Mouse (Mus musculus) activated CD4-positive, CD25-positive, alpha-beta regulatory T cell, adult 4 months (primary cell): ENCODE measurements around the gene Slco2b1. TPM values are rescaled to one million over a fixed set of nuclear protein-coding genes. Genes with fewer than 3 reads are reported as not detected.
"Not testable (repeated sequence)": the region's sequence is repeated elsewhere in the genome, so short reads cannot be mapped to it uniquely, and the experiment has no call there.

ENCODE experiments used
- ATAC-seq: one replicate; pipeline ENCODE4 v1.8.0; 2017
- polyA plus RNA-seq, 2 experiments: library from polyadenylated mRNA; unstranded; fragments of 100-300 nt; shearing (Covaris generic); gene quantifications; one replicate each; pipeline ENCODE4 v1.2.1; 2017

The Slco2b1 gene
- polyA plus RNA-seq: not detected

DNA sequence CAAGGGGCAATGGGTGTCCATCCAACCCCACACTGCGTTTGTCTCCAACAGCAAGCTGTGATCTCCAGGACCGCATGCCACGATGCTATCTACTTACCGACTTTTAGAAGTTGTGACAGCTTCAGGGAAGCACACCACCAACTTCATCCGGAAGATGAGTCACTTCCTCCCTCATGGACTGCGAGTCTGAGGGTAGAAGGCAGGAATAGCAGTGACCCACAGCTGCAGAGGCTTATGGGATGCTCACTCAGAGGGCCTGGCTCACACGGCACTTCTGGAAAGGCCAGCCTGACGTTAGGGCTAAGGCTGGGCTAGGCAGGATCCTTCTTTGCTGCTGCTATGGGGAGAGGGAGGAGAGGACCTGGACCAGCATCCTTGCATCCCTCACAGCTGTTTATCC, at the start of gene Slco2b1:
Gene Slco2b1, minus strand, starts transcription at position 175 of the 400 bp plus-strand sequence.
- no peak for ATAC-seq

DNA sequence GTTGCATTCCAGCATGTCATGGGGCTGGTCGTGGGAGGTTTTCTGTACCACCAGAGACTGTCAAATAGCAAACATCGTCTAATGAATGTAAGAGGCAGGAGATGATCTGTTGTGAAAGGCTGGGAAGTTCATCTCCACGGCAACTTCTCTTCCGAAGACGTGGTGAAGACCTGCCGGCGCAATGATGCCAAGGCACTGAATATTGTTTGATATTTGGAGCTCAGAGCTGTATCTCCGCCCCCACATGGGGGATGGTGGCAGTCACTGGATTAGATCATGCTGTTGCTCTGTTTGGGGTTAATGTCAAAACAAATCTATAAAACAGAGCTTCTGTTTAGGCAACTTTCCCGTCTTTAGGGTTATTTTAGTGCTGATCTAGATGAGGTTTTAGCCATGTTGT, 28.1 kb upstream of the Slco2b1 start:
- ATAC-seq: no peak

DNA sequence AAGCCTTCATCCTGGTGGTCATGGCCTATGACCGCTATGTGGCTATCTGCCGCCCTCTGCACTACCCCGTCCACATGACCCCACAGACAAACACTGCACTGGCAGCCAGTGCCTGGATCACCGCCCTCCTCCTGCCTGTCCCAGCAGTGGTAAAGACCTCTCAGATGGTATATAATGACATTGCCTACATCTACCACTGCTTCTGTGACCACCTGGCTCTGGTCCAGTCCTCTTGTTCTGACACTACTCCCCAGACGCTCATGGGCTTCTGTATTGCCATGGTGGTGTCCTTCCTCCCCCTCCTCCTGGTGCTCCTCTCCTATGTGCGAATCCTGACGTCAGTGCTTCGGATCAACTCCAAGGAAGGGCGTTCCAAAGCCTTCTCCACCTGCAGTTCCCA, 24.4 kb upstream of the Slco2b1 start:
- ATAC-seq: not testable (repeated sequence)

DNA sequence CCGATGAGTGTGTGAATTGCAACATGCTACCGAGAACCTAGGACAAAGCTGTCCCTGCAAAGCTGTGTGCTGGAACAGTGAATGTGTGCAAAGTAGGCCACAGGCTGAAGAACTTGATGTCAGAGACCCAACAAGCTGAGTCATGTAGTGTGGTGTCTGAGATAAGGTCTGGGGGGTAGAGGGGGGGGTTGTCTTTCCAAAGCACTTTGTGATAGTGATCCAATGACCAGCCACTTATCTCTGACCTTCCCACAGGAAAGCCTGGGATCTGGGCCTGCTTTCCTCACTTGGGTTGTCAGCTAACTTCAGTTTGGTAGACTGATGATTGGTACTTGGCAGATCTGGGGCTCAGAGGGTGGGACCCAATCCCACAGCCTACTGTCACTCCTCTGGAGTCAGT, 23.5 kb upstream of the Slco2b1 start:
- no peak for ATAC-seq

DNA sequence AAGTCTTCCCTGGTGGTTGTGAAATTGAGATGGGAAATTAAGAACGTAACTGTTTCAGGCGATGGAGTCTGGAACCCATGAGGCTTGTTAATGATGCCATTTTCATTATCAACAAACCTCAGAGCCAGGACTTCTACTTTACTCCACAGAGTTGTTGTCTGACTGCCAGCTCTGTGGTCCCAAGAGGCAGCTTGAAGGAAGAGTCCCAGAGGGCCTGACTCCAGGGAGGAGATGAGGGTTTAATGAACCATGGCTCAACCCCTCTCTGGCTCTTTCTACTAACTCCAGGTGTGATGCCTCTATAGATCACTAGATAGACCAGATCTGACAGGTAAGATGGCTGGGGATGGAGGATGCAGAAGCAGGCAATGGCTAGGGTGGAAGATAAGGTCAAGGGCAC, 18.8 kb upstream of the Slco2b1 start, which contains the start of gene Olfr520:
Gene Olfr520, plus strand, starts transcription at position 301 of the 400 bp plus-strand sequence.
- ATAC-seq: no peak

DNA sequence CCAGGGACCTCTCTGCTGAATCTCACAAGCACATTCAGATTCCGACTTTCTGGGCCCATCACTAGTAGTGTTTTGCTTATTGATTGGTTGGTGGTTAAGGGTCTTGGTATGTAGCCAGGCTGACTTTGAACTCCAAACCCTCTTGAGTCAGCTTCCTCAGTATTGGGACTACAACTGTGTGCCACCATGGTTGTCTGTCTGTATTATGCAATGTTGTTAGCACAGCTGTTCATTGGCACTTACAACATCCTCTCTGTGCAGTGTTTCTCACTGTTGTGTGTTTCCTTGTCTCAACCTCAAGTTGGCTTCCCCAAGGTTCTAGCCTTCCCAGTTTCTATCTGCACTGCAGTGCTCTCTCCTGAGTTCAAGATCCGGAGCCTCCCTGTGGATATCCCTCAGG, 5.4 kb upstream of the Slco2b1 start:
- no peak for ATAC-seq

DNA sequence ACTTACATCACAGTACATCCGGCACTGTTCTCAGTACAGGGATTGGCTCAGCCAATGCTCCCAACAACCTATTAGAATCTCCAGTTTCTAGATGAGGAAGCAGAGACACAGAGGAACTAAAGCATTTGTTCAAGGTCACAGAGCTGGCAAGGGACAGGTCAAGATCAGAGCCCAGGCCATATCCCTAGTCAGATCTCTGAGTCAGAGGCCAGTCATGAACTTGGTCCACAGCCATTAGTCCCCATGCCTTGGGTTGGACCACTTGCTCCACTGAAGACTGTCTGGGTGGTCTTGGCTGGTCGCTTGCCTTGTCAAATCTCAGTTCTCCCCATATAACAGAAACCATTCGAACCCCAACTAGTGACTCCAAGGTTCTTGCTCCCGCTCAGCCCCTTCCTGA, 1.3 kb upstream of the Slco2b1 start:
- no peak for ATAC-seq

DNA sequence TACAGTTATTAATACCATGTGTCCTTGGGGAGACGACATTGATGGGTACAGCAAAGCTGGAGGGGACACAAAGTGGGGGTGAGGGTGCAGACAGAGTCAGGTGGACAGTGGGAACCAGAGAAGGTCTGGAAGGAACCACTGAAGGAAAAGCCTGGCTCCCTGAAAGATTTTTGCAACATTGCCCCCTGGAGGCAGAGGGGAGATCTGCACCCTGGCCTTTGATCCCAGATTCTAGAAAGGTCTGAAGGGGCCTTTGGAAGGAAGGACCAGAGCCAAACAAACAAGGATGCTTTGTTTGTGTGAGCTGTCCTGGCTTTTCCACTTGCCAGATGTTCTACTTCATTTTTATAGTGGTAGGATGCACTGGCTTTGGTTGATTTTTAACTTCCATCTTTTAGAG, 664 bp downstream of the Slco2b1 start:
- ATAC-seq: no peak

DNA sequence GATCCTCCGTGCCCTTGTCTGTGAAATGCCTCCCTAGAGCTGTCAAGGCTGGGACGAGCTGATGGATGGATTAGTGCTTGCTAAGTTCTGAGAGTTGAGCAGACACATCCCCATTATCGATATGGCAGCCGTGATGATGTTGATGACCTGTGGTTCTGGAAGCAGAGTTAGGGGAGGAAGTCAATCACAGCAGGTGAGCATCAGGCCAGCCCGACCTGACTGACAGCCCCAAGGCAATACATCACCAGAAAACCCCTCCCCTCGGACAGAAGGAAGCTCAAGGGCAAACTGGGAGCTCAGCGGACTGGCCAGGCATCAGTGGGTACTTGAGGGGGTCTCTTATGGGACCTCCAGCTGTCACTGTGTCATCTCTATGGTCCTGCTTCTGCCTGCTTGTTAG, 1.1 kb downstream of the Slco2b1 start:
- no peak for ATAC-seq

DNA sequence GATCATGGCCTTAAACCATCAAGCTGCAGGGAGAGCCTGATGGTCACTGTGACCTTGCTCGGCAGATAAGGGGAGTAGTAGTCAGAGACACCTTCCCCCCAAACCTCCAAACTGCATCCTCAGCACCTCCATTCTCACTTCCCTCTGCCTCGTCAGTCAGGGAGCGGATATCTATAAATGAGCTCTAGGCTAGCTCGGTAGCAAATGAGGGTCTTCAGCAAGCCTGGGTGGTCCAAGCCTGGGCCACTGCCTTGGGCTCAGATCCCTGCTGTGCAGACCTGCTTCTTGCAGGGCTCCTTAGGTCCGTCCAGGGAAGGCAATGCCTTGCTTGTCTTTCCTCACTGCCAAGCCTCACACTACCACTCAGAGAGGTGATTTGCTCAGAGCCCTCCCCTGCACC, 2.4 kb downstream of the Slco2b1 start:
- ATAC-seq: no peak

DNA sequence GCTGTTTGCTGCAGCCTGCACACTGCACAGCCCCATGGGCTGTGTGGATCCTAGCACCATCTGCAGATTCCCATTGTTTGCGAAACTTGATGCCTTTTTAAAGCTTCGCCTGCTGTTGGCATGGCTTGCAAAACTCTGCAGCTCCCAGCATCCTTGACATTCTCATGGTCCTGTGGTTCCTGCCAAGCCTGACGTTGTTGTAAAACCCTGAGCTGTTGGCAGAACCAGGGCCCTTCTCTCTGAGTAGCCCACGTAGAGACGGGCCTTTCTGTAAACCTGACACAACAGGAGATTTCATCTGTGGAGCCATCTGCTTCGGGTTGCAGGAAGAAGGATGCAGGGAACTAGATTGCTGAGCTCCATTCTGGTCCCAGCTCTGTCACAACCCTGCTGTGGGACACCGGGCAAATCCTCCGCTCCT, 2.8 kb downstream of the Slco2b1 start:
- ATAC-seq: no peak

DNA sequence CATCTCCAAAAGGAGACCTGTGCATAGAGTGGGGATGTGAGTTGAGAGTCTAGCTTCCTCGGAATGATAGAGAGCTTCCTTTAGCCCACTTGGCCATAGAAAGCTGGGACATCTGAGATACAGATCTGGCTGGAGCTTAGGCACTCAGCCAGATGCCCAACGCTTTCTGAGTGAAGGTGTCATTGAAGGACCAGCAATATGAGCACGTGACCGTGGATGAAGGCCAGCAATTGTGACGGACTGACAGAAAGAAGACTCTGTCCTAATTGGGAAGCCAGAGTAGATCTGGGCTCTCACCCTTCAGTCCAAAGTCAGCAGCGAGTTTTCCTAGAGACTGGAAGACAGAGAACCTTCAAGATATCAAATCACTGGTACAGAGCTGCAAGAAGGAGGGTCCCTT, 3.5 kb downstream of the Slco2b1 start:
- ATAC-seq: no peak

DNA sequence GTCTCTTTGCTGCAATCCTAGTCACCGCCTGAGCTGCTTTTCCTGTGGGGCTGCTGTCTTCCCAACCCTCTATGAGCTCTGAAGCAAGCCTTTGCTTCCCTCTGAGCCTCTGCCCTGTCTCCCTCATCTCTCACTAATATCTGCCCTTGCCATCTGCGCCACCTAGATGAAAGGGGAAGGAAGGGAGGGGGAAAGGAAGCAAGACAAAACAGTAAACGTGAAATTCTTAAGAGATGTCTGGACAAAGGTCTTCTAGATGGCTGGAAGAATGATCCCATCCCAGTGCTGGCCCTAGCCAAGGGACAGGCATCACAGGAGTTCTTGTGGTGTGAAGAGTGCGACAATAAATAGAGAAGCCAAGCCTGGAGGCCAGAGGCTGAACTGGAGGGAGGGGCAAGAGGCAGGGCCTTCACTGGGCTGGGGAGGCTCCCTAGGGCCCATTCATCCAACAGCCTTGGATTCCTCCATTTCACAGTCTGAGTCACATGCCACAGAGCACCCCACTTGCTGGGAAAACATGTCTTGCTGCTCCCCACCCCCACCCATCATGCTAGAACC, 4.0 kb downstream of the Slco2b1 start:
- no peak for ATAC-seq

DNA sequence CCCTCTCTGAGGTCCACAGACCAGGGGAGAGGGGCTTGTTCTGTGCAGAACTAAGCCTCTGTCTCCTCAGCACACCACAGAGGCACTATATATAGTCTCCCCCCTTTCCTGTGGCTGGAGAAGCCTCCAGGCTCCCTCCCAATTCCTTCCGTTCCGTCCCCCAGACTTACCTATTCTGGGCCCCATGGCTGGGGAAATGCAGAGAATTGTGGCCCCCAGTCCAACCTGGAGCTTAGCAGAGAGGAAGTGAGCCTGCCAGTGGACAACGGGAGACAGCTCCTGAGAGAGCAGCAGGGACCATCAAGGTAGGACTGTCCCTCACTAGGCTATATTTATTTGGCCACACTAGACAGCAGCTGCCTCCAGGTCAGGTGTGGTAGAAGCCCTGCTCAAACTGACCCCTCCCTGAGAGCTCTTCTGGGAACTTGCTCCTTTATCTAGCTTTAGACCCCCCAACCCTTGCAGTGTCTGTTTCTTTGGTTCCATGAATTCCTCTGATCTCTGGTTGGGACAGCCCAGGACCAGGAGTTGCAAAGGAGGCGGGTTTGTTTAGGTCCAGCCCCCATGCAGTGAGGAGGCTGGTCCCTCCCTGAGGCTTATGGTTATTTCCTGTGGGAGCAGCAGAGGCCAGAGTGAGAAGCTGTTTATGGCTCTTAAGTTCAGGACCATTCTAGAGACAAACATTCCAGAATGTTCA, 4.7 kb downstream of the Slco2b1 start:
- ATAC-seq: no peak

DNA sequence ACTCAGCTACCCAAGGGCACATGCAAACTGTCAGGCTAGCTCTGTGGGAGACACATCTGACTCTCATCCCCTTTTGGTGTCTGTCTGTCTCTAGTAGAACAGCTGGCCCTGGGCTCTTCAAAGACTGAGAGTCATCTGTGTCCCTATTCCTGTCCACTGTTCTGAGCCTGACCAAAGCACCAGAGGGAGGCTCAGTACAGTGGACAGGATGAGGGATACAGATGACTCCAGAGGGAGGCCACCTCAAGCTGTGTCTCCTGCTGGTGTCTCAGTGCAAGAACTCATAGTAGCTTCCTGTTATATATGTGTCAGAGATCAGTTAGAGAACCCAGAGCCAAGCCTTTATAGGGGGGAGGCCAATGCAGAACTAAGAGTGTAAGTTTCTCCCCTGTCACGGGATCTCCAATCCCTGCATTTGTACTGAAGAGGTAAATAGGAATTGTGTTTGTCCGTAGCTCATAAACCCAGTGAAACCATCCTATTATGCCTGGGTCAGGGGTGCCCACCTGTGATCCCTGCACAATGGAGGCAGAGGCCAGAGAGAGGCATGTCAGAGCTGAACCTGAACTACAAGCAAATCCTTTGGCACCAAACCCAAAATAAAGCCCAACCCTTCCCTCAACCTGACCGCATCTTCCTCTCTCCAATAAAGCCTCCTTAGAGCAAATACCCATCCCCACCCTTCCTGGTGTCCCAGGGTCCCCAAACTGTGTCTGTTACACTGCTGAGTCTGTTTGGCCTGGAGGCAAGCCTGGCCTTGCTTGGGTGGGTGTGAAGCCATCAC, 6.2 kb downstream of the Slco2b1 start:
- ATAC-seq: no peak

DNA sequence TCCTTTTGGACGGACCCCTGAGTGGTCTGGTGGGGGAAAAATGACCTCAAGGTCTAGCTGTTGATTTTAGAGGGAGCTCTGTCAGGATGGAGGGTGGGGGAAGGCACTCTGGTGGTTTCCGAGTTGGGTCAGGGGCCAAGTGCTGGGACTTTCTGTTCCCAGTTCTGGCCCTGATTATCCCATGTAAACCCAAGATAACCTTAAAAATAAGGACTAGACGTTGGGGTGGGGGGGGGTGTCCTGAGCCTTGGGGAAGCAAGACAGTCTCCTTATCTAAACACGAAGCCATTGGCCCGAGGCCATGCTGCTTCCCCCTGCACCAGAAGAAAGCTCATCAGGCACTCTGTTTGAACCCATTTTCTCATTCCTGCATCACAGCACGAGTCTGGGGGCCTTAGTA, 8.9 kb downstream of the Slco2b1 start:
- no peak for ATAC-seq

DNA sequence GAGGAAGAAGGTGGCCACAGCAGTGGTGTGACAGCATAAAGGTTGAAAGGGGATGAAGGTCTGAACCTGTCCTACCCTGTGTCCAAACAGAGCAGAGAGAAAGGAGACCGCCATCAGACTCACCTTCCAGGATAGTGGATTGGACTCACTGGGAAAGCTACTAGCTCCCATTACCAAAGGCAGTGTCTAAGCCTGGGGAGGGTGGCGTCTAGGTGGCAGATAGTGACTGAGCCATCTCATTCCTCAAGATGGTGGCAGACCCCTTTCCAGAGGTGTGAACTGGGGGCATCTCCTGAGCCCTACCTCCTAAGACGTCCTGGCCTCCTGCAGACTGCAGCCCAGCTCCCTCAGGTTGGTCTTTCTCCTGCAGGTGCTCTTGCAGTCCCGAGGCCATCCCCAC, 10.5 kb downstream of the Slco2b1 start:
- ATAC-seq: no peak

DNA sequence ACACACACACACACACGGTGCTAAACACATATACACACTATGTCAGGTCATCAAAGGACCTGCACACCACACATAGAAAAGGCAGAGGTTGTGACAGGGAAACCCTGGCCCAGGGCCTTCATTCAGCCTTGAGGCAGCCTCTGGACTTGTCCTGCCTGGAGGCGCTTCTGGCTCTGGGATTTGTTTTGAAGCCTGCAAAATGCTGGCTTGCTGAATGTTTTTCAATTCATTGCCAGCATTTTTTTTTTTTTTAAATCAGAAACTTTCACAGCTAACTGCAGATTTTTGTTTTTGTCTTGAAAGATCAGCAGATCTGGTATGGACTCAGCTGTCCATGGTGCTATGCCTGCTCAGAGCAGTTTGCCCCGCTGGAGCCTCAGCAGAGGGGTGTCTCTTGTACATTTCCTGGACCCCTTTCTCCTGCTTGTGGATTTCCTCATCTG, 11.4 kb downstream of the Slco2b1 start:
- no peak for ATAC-seq

DNA sequence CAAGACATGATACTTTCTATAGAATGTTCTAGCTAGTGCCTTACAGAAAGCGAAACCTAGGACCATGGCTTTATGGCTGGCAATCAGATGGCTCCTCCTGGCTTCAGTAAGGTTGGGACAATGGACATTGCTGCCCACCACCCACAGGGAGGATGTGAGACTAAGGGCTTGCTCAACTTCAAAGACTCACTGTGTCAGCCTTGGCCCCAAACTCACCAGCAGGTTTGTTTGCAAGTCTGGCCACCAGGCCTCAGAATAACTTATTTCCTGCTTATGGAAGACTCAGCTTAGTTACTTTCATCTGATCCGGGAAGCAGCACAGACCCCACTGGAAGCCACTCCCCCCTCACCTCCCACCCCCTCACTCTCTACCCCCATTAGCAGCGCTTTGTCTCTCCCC, 12.0 kb downstream of the Slco2b1 start:
- no peak for ATAC-seq

DNA sequence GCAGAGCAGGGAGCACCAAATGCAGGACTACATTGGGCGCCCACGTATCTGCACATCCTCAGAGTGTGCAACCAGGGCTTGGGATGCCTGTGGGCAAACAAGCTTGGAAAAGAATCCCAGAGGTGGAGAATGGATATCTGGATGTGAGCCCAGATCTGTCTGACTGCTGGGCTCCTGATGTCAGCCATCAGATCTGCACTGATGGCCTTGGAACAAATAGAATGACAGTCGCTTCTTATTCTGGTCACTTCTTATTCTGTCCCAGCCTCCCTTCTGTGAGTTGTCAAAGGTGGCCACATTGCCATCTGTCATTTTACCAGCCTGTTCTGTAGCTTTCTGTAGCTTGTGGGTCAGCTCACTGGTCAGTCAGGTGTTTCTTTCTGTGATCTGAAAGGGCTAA, 12.6 kb downstream of the Slco2b1 start:
- no peak for ATAC-seq

DNA sequence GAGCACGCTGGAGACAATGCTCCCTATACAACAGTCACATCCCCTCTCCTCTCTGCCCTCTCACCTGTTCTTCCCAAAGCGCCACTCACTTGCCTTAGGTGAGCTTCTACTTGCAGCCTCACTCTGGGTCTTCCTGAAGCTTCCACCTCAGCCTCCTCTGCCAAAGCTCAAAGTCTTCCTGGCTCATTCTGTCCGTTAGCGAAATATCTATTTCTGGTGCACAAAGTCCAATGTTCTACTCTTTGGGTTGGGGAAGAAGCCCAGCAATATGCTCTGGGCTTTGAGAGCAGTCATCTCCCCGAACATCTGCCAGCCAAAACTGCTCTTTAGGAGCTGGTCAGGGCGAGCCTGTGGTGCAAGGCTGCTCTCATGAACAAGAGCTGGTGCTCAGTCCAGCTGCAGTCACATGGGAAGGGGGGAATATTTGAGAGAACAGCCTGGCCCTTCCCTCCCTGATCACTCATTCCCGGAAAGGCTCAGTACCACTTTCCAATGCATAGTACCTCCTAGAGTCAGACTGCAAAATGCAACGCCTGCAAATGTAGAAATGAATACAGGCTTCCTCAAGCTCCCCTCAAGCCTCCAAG, 15.6 kb downstream of the Slco2b1 start:
- no peak for ATAC-seq

DNA sequence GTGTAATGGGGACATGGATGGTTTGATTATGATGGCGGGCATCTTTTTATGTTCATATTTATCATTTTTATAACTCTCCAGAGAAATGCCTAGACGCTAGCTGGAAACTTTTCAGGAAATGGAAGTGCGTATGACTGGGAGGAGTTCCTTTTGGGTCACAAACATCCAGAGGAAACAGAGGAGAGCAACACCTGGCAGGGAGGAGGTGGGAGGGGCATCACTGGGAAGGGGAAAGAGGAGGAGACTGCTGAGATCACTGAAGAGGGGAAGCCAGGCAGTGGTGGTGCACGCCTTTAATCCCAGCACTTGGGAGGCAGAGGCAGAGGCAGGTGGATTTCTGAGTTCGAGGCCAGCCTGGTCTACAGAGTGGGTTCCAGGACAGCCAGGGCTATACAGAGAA, 16.7 kb downstream of the Slco2b1 start:
- not testable (repeated sequence) for ATAC-seq

DNA sequence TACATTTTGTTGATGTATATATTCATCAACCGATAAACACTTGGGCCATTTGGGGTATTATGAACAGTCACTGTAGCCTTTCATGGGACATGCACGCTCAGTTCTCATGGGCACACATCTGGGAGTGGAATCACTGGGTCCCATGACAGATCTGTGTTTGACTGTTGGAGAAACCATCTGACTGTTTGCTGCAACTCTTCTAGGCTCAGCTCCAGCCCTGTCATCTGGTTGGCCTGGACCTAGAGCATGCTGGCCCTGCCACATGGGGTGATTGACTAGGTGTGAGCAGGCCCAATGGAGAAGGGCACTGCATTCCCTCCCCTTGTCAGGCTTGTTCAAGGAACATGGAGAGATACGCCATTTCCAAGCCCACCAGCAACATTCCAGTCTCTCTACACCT, 17.2 kb downstream of the Slco2b1 start:
- no peak for ATAC-seq

DNA sequence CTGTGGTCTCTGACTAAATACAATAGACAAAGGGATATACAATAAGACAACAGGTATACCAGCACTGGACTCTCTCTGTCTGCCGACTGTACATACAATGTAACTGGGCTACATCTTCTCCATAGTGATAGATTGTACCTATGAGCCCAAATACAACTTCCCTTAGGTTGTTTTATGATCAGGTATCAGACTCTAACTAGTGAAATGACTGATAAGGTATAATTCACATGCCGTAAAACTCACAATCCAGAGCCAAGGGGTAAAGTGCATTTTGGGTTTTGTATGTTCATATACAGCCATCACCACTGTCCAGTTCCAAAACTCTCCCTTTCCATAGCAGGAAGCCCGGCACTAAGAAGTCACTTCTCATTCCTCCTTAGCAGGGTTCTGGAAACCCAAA, 17.8 kb downstream of the Slco2b1 start:
- no peak for ATAC-seq
